Mouse (Mus musculus) skeletal muscle tissue, adult 2 months (tissue): Measurements from ENCODE around the gene Gm21996.
"Not testable (repeated sequence)": the region's sequence is repeated elsewhere in the genome, so short reads cannot be mapped to it uniquely, and the experiment has no call there.

ENCODE experiments used
- DNase-seq: peaks from one replicate; pipeline ENCODE4 v3.0.0-alpha.2; 2012; ENCODE audit warnings: low read depth, low spot score

Gene Gm21996

GRCm38 (mm10) chrY:89745432-89745831, at the start of gene Gm21996:
Gene Gm21996 (minus strand): TSS chrY:89745532.
- DNase-seq, result not testable (repeated sequence)
